8 mouse cellular contexts compared by ENCODE assay signal in genomic region chr12:51690893-51691844, GRCm38 (mm10). TPM values are rescaled to one million over a fixed set of nuclear protein-coding genes. Genes with fewer than 3 reads are reported as not detected.
DNase-seq lines count a peak whose midpoint lies in the region; ATAC-seq lines count a peak whose summit lies in the region.

TSS of gene Ap4s1 (plus strand) at chr12:51691033.

- H3K27me3 ChIP-seq in intestine, embryonic 14.5 days (replicated peaks; ENCODE audit: control insufficient read depth, insufficient read depth, low read length) = no peaks in the 10 kb centered on the region
- no peaks in the 10 kb centered on the region for H3K27me3 ChIP-seq in midbrain, embryonic 10.5 days (ENCODE audit: low read depth, poor library complexity, severe bottlenecking)

- H3K4me2 ChIP-seq in intestine, embryonic 14.5 days (ENCODE audit: low read length) = peak within 1 kb of the TSS; percentile 87

- no peaks in the 10 kb centered on the region for H3K9me3 ChIP-seq in intestine, embryonic 14.5 days (ENCODE audit: control insufficient read depth, low read length)
- H3K9me3 ChIP-seq in midbrain, embryonic 10.5 days (replicated peaks) = no peaks in the 10 kb centered on the region

- peak within 1 kb of the TSS; percentile 90 for H3K9ac ChIP-seq in intestine, embryonic 14.5 days (ENCODE audit: low read length)

- peak within 1 kb of the TSS; percentile 73 for H3K4me3 ChIP-seq in intestine, embryonic 14.5 days (ENCODE audit: low read depth, low read length)
- H3K4me3 ChIP-seq in midbrain, embryonic 10.5 days = peak within 1 kb of the TSS; percentile 98

- no peaks in the 10 kb centered on the region for H3K36me3 ChIP-seq in intestine, embryonic 14.5 days (ENCODE audit: control insufficient read depth, insufficient read depth, low read length)
- no peaks in the 10 kb centered on the region for H3K36me3 ChIP-seq in midbrain, embryonic 10.5 days

- peaks cover 8% of the 10 kb centered on the region; the same call in 1 of the 2 replicates for H3K4me1 ChIP-seq in intestine, embryonic 14.5 days (replicated peaks; ENCODE audit: control insufficient read depth, insufficient read depth, low read length)
- peaks cover 20% of the 10 kb centered on the region for H3K4me1 ChIP-seq in midbrain, embryonic 10.5 days

- peak; percentile 83 for ATAC-seq in intestine, embryonic 14.5 days (replicated peaks; ENCODE audit: low FRiP score, low TSS enrichment, low read depth)

- intact Hi-C loops in left cerebral cortex, postnatal 36 days (cut with DNase I) = loop anchor here (5.0 kb wide), 1 partner anchor 46 kb away; no protein-coding TSS in a partner anchor

- 1% methylated on average over 95 of the region's 108 CpGs for WGBS in intestine, embryonic 14.5 days
- under 1% methylated on average over 108 of the region's 108 CpGs for WGBS in midbrain, embryonic 10.5 days

- H3K27ac ChIP-seq in intestine, embryonic 14.5 days (ENCODE audit: low read depth) = peak within 1 kb of the TSS; percentile 99
- H3K27ac ChIP-seq in midbrain, embryonic 10.5 days (replicated peaks) = peak within 1 kb of the TSS; percentile 100

- peak; percentile 68 to 83 for DNase-seq in adrenal gland, adult 18-20 months (ENCODE audit: low spot score in 2 of 2)
- DNase-seq in embryo, embryonic 10.5 days (ENCODE audit: low spot score) = peak; percentile 78
- DNase-seq in gastrocnemius, postnatal 25 days = peak; percentile 69
- peak; percentile 92 for DNase-seq in intestine, embryonic 14.5 days (ENCODE audit: low spot score)
- DNase-seq in left cerebral cortex, postnatal 36 days (ENCODE audit: low spot score in 2 of 2) = peak; percentile 78 to 83
- peak; percentile 86 for DNase-seq in midbrain, embryonic 10.5 days (ENCODE audit: low spot score)
- DNase-seq in right cerebral cortex, postnatal 36 days (ENCODE audit: low spot score in 2 of 2) = peak; percentile 52 to 54
- DNase-seq in urinary bladder, postnatal 4 days (ENCODE audit: low spot score in 2 of 2) = peak; percentile 59 to 63

RNA-seq across cellular contexts. Expression of gene Ap4s1, which starts in this region (rescaled TPM):
- 10 to 100 TPM; 24.8 to 35.8 TPM for total RNA-seq in adrenal gland, adult 18-20 months (2021)
- total RNA-seq in gastrocnemius, postnatal 25 days (2021) = 10 to 100 TPM; 49.3 to 53.3 TPM
- 29.5 and 31.5 TPM in 2 replicates for polyA plus RNA-seq in intestine, embryonic 14.5 days (2014; fragmentation: Nextera tagmentation; extraction: Ambion mirVana)
- 10 to 100 TPM; 56.2 to 56.7 TPM for total RNA-seq in left cerebral cortex, postnatal 36 days (2021)
- 39.7 and 41.8 TPM in 2 replicates for polyA plus RNA-seq in midbrain, embryonic 10.5 days (2016; fragmentation: Nextera tagmentation; extraction: Ambion mirVana)

Comparison
In these comparisons a context has a peak if more than half of its experiments do, and no peak if none do; other contexts are left out.
1. Peak in every context shown above with its lines: DNase-seq, ATAC-seq, H3K4me3 ChIP-seq and H3K27ac ChIP-seq.